In genomic region chr10:11080725-11081610, GRCm38 (mm10) we compare ENCODE assay signal across 13 mouse cellular contexts. TPM values are rescaled to one million over a fixed set of nuclear protein-coding genes. Genes with fewer than 3 reads are reported as not detected.
DNase-seq lines count a peak whose midpoint lies in the region; ATAC-seq and TF ChIP-seq lines count a peak whose summit lies in the region.
"Had no signal": no experiment of that assay in that cellular context is flagged by ENCODE, and none has a peak within 500 bp of the region (broad histone marks: within the 10 kb centered on the region; RNA-seq: fewer than 3 reads in every experiment).

No protein-coding gene starts in this region.

- H3K4me3 ChIP-seq in testis, adult 2 months (ENCODE audit: control insufficient read depth, low read depth, low read length) = peak overlapping the region; percentile 22; the same call in 1 of the 2 replicates
- peak overlapping the region; percentile 22 for H3K4me3 ChIP-seq in forebrain, embryonic 11.5 days (ENCODE audit: low read depth, low read length)
- H3K4me3 ChIP-seq in midbrain, embryonic 10.5 days = peak overlapping the region; percentile 43
- no peak overlapping the region for H3K4me3 ChIP-seq in heart, embryonic 11.5 days (ENCODE audit: low read depth, low read length)
- H3K4me3 ChIP-seq: megakaryocyte, embryonic 14.5 days had no signal

- WGBS in forebrain, embryonic 11.5 days = 9% methylated on average over 25 of the region's 25 CpGs
- 11% methylated on average over 25 of the region's 25 CpGs for WGBS in midbrain, embryonic 10.5 days
- WGBS in heart, embryonic 11.5 days (ENCODE audit: insufficient replicate concordance) = 13% methylated on average over 25 of the region's 25 CpGs

- H3K27ac ChIP-seq in testis, adult 2 months (ENCODE audit: control insufficient read depth, insufficient read depth, low read depth, low read length) = no peak overlapping the region
- H3K27ac ChIP-seq in forebrain, embryonic 11.5 days (ENCODE audit: low read depth, low read length) = no peak overlapping the region
- no peak overlapping the region for H3K27ac ChIP-seq in midbrain, embryonic 10.5 days (replicated peaks)
- no peak overlapping the region for H3K27ac ChIP-seq in heart, embryonic 11.5 days (ENCODE audit: low read depth, low read length)
- H3K27ac ChIP-seq: stomach, postnatal 0 days had no signal

- peaks cover 13% of the 10 kb centered on the region for H3K4me1 ChIP-seq in testis, adult 2 months (ENCODE audit: control insufficient read depth, insufficient read depth, low read length)
- no peaks in the 10 kb centered on the region for H3K4me1 ChIP-seq in forebrain, embryonic 11.5 days (replicated peaks; ENCODE audit: control insufficient read depth, insufficient read depth, low read length)
- H3K4me1 ChIP-seq in midbrain, embryonic 10.5 days = peaks cover 23% of the 10 kb centered on the region
- no peaks in the 10 kb centered on the region for H3K4me1 ChIP-seq in heart, embryonic 11.5 days (ENCODE audit: control insufficient read depth, insufficient read depth, low read length)

- no peaks in the 10 kb centered on the region; the same call in 1 of the 2 replicates for H3K27me3 ChIP-seq in testis, adult 2 months (ENCODE audit: control insufficient read depth, insufficient read depth, low read length)
- peaks cover 27% of the 10 kb centered on the region for H3K27me3 ChIP-seq in forebrain, embryonic 11.5 days (ENCODE audit: control insufficient read depth, insufficient read depth, low read length)
- peaks cover 45% of the 10 kb centered on the region for H3K27me3 ChIP-seq in midbrain, embryonic 10.5 days (ENCODE audit: low read depth, poor library complexity, severe bottlenecking)
- H3K27me3 ChIP-seq in heart, embryonic 11.5 days (ENCODE audit: control insufficient read depth, insufficient read depth, low read length) = peaks cover 32% of the 10 kb centered on the region

- no peak for TF ChIP-seq POLR2A in testis, adult 2 months (IDR thresholded peaks at IDR 0.05; ENCODE audit: control insufficient read depth, low read depth, low read length)

- H3K9me3 ChIP-seq in forebrain, embryonic 11.5 days (ENCODE audit: control insufficient read depth, low read length) = no peaks in the 10 kb centered on the region
- no peaks in the 10 kb centered on the region for H3K9me3 ChIP-seq in midbrain, embryonic 10.5 days (replicated peaks)
- H3K9me3 ChIP-seq in heart, embryonic 11.5 days (replicated peaks; ENCODE audit: control insufficient read depth, low read length) = no peaks in the 10 kb centered on the region

- peak overlapping the region; percentile 47 for H3K4me2 ChIP-seq in forebrain, embryonic 11.5 days (ENCODE audit: low read depth, low read length, severe bottlenecking)
- no peak overlapping the region for H3K4me2 ChIP-seq in heart, embryonic 11.5 days

- H3K36me3 ChIP-seq in testis, adult 2 months (ENCODE audit: control insufficient read depth, insufficient read depth, low read length) = no peaks in the 10 kb centered on the region
- H3K36me3 ChIP-seq in forebrain, embryonic 11.5 days (ENCODE audit: control insufficient read depth, insufficient read depth, low read length) = no peaks in the 10 kb centered on the region
- H3K36me3 ChIP-seq in midbrain, embryonic 10.5 days = no peaks in the 10 kb centered on the region
- H3K36me3 ChIP-seq in heart, embryonic 11.5 days (ENCODE audit: control insufficient read depth, insufficient read depth, low read length) = no peaks in the 10 kb centered on the region

- peak; percentile 6; the same call in 1 of the 2 replicates for ATAC-seq in forebrain, embryonic 11.5 days (replicated peaks; ENCODE audit: low FRiP score)
- no peak for ATAC-seq in heart, embryonic 11.5 days (replicated peaks; ENCODE audit: insufficient number of reproducible peaks, low FRiP score, low TSS enrichment)

- no peak for DNase-seq in testis, postnatal 10 days (ENCODE audit: low spot score)
- DNase-seq in forebrain, embryonic 11.5 days (ENCODE audit: low spot score) = no peak
- no peak for DNase-seq in midbrain, embryonic 10.5 days (ENCODE audit: low spot score)
- no peak for DNase-seq in adrenal gland, adult 8-10 months
- no peak for DNase-seq in ovary, postnatal 36 days (ENCODE audit: low spot score)
- DNase-seq: kidney, adult 2 months had no signal

- H3K9ac ChIP-seq in forebrain, embryonic 11.5 days (ENCODE audit: low read length) = no peak overlapping the region
- H3K9ac ChIP-seq in heart, embryonic 11.5 days (ENCODE audit: low read depth, low read length) = no peak overlapping the region

- TF ChIP-seq CTCF in testis, adult 2 months (IDR thresholded peaks at IDR 0.05; ENCODE audit: control insufficient read depth, insufficient read depth, insufficient replicate concordance, low read depth, low read length) = no peak

RNA-seq across cellular contexts. Expression of gene Grm1, which starts 1.2 kb away (rescaled TPM):
- 14.4 and 16.5 TPM in 2 replicates for polyA plus RNA-seq in testis, adult 2 months (2012; rRNA removed)
- polyA plus RNA-seq in forebrain, embryonic 11.5 days (2014; fragmentation: Nextera tagmentation; extraction: Ambion mirVana) = 0.39 and 0.64 TPM in 2 replicates
- polyA plus RNA-seq in midbrain, embryonic 10.5 days (2016; fragmentation: Nextera tagmentation; extraction: Ambion mirVana) = 0.01 and 0.09 TPM in 2 replicates
- total RNA-seq in adrenal gland, adult 8-10 months (2022) = under 1 TPM; 0.03 to 0.62 (median 0.15) TPM
- polyA plus RNA-seq in heart, embryonic 11.5 days (2014; fragmentation: Nextera tagmentation; extraction: Ambion mirVana) = not detected in 2 replicates
- total RNA-seq: adrenal gland, postnatal 10 days had no signal
- polyA plus RNA-seq: heart, embryonic 14.5 days; kidney, adult 2 months; liver, embryonic 16.5 days; stomach, postnatal 0 days had no signal
